Mouse (Mus musculus): ENCODE measurements around the gene Pde4b.

GRCm38 (mm10) chr4:102569950-102570765, 482.8 kb downstream of the Pde4b start:
- TF ChIP-seq POLR2A (IDR thresholded peaks at IDR 0.05; ENCODE audit: low read depth, low read length) (peak; percentile 35), CTCF (IDR thresholded peaks at IDR 0.05; ENCODE audit: borderline replicate concordance, insufficient read depth, low read length) (no peak)
